Mouse (Mus musculus): Measurements from ENCODE around the gene Faap20. TPM values are rescaled to one million over a fixed set of nuclear protein-coding genes. Genes with fewer than 3 reads are reported as not detected.

Gene Faap20
- polyA plus RNA-seq, 1 experiment from 2014 or later: 66.8 TPM

DNA sequence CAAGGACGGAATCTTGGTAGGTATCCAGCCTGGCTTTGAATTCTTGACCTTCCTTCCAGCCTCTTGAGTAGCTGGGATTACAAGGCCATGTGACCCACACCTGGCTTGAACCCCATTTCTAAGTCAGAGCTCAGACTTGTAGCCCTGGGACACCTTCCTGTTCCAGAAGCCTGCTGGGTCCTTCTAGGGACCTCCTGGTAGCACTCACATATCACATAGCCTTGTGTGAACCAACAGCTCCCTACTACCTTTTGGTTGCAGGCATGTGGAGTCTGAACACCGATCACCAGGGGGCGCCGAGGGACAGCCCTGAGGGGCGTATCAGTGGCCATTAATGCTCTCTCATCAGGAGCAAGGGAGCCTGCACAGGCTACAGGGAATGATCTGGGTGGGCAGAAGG, 18.8 kb downstream of the Faap20 start:
- 14% methylated on average over 5 of the region's 5 CpGs for WGBS (ENCODE audit: insufficient replicate concordance)
- H3K4me2 ChIP-seq: no peak overlapping the region
- no peaks in the 10 kb centered on the region for H3K36me3 ChIP-seq (ENCODE audit: control insufficient read depth, insufficient read depth, low read length)
- no peak overlapping the region for H3K9ac ChIP-seq (ENCODE audit: low read depth, low read length)
- no peak overlapping the region for H3K27ac ChIP-seq (ENCODE audit: low read depth, low read length)
- no peak for ATAC-seq (replicated peaks; ENCODE audit: insufficient number of reproducible peaks, low FRiP score, low TSS enrichment)
- H3K4me1 ChIP-seq (ENCODE audit: control insufficient read depth, insufficient read depth, low read length): no peaks in the 10 kb centered on the region
- H3K27me3 ChIP-seq (ENCODE audit: control insufficient read depth, insufficient read depth, low read length): no peaks in the 10 kb centered on the region; the same call in 1 of the 2 replicates
- H3K4me3 ChIP-seq (ENCODE audit: low read depth, low read length): no peak overlapping the region
- H3K9me3 ChIP-seq (replicated peaks; ENCODE audit: control insufficient read depth, low read length): no peaks in the 10 kb centered on the region

GRCm38 (mm10) chr4:155274451-155274850, 24.8 kb downstream of the Faap20 start:
- WGBS (ENCODE audit: insufficient replicate concordance): 28% methylated on average over 5 of the region's 5 CpGs
- Histone ChIP-seq H3K9ac (ENCODE audit: low read depth, low read length) (no peak overlapping the region), H3K4me1 (ENCODE audit: control insufficient read depth, insufficient read depth, low read length) (no peaks in the 10 kb centered on the region)

DNA sequence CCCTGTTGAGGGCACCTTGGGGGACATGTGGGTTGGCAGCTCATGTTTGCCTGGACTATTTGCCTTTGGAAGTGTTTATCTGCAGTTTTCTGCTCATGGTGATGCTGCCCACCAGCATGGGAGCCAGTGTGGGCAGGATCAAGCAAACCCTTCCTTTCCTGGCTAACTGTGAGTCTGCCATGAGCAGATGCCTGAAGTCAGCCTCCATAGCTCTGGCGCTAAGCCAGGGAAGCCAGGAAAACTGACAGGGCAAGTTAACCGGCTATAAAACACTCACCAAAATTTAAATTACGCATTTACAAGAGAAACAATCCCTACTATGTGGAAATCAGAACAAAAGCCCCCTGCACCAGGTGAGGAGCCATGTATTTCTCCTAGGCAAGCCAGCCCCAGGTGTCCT, 25.2 kb downstream of the Faap20 start:
- Histone ChIP-seq H3K4me2 (no peak overlapping the region), H3K27ac (ENCODE audit: low read depth, low read length) (no peak overlapping the region), H3K9ac (ENCODE audit: low read depth, low read length) (no peak overlapping the region), H3K9me3 (replicated peaks; ENCODE audit: control insufficient read depth, low read length) (no peaks in the 10 kb centered on the region), H3K36me3 (ENCODE audit: control insufficient read depth, insufficient read depth, low read length) (no peaks in the 10 kb centered on the region), H3K4me1 (ENCODE audit: control insufficient read depth, insufficient read depth, low read length) (no peaks in the 10 kb centered on the region), H3K27me3 (ENCODE audit: control insufficient read depth, insufficient read depth, low read length) (no peaks in the 10 kb centered on the region; the same call in 1 of the 2 replicates), H3K4me3 (ENCODE audit: low read depth, low read length) (no peak overlapping the region)
- WGBS (ENCODE audit: insufficient replicate concordance): 66% methylated on average over 3 of the region's 3 CpGs
- no peak for ATAC-seq (replicated peaks; ENCODE audit: insufficient number of reproducible peaks, low FRiP score, low TSS enrichment)

More at GRCm38 (mm10) chr4:155274451-155274850, 24.8 kb downstream of the Faap20 start:
- no peaks in the 10 kb centered on the region for H3K9me3 ChIP-seq (replicated peaks; ENCODE audit: control insufficient read depth, low read length)
- no peak overlapping the region for H3K27ac ChIP-seq (ENCODE audit: low read depth, low read length)
- no peaks in the 10 kb centered on the region; the same call in 1 of the 2 replicates for H3K27me3 ChIP-seq (ENCODE audit: control insufficient read depth, insufficient read depth, low read length)
- no peak overlapping the region for H3K4me3 ChIP-seq (ENCODE audit: low read depth, low read length)
- H3K36me3 ChIP-seq (ENCODE audit: control insufficient read depth, insufficient read depth, low read length): no peaks in the 10 kb centered on the region
- no peak overlapping the region for H3K4me2 ChIP-seq
- ATAC-seq (replicated peaks; ENCODE audit: insufficient number of reproducible peaks, low FRiP score, low TSS enrichment): no peak

- H3K27me3 ChIP-seq (ENCODE audit: control insufficient read depth, insufficient read depth, low read length): no peaks in the 10 kb centered on the region
- H3K27ac ChIP-seq (ENCODE audit: low read depth, low read length): no peak overlapping the region
- no peak overlapping the region for H3K4me3 ChIP-seq (ENCODE audit: low read depth, low read length)
- no peaks in the 10 kb centered on the region for H3K36me3 ChIP-seq (ENCODE audit: control insufficient read depth, insufficient read depth, low read length)
- H3K4me2 ChIP-seq: no peak overlapping the region
- peaks cover 17% of the 10 kb centered on the region for H3K4me1 ChIP-seq (ENCODE audit: control insufficient read depth, insufficient read depth, low read length)
- H3K9ac ChIP-seq (ENCODE audit: low read depth, low read length): no peak overlapping the region
- ATAC-seq (replicated peaks; ENCODE audit: insufficient number of reproducible peaks, low FRiP score, low TSS enrichment): no peak
- 62% methylated on average over 6 of the region's 6 CpGs for WGBS (ENCODE audit: insufficient replicate concordance)
- H3K9me3 ChIP-seq (replicated peaks; ENCODE audit: control insufficient read depth, low read length): no peaks in the 10 kb centered on the region
Observed at GRCm38 (mm10) chr4:155277963-155278362, 28.4 kb downstream of the Faap20 start.

DNA sequence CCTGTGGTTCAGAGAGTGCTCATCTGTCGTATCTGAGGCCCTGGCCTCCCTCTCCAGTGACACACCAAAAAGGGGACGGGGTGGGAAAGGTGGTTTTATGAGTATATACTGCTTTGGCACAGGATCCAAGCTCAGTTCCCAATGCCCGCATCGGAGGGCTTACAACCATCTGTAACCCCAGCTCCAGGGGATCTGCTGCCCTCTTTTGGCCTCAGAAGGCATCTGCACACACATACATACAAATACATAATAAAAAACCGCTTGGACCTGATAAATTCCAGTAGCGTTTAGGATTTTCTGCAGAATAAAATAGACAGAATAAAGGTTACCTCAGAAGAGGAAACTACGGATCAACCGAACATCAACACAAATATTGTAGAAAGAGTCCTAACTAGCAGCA, 29.5 kb downstream of the Faap20 start:
- WGBS (ENCODE audit: insufficient replicate concordance): 77% methylated on average over 8 of the region's 8 CpGs
- H3K9ac ChIP-seq (ENCODE audit: low read depth, low read length): no peak overlapping the region
- H3K4me2 ChIP-seq: no peak overlapping the region
- H3K4me3 ChIP-seq (ENCODE audit: low read depth, low read length): no peak overlapping the region
- H3K27me3 ChIP-seq (ENCODE audit: control insufficient read depth, insufficient read depth, low read length): no peaks in the 10 kb centered on the region
- no peaks in the 10 kb centered on the region for H3K36me3 ChIP-seq (ENCODE audit: control insufficient read depth, insufficient read depth, low read length)
- H3K9me3 ChIP-seq (replicated peaks; ENCODE audit: control insufficient read depth, low read length): no peaks in the 10 kb centered on the region
- ATAC-seq (replicated peaks; ENCODE audit: insufficient number of reproducible peaks, low FRiP score, low TSS enrichment): no peak
- H3K4me1 ChIP-seq (ENCODE audit: control insufficient read depth, insufficient read depth, low read length): peaks cover 20% of the 10 kb centered on the region
- peak overlapping the region; percentile 25 for H3K27ac ChIP-seq (ENCODE audit: low read depth, low read length)

- H3K27me3 ChIP-seq (ENCODE audit: control insufficient read depth, insufficient read depth, low read length): no peaks in the 10 kb centered on the region
- WGBS (ENCODE audit: insufficient replicate concordance): 57% methylated on average over 16 of the region's 16 CpGs
- no peak overlapping the region for H3K9ac ChIP-seq (ENCODE audit: low read depth, low read length)
- H3K4me2 ChIP-seq: no peak overlapping the region
- no peaks in the 10 kb centered on the region for H3K9me3 ChIP-seq (replicated peaks; ENCODE audit: control insufficient read depth, low read length)
- H3K27ac ChIP-seq (ENCODE audit: low read depth, low read length): 0 out of 2 replicates have a peak overlapping the region, but pooled peaks have one; percentile 13
- H3K36me3 ChIP-seq (ENCODE audit: control insufficient read depth, insufficient read depth, low read length): no peaks in the 10 kb centered on the region
- H3K4me3 ChIP-seq (ENCODE audit: low read depth, low read length): no peak overlapping the region
- 0 out of 2 replicates have a peak, but pooled peaks have one; percentile 27 for ATAC-seq (replicated peaks; ENCODE audit: insufficient number of reproducible peaks, low FRiP score, low TSS enrichment)
- peaks cover 20% of the 10 kb centered on the region for H3K4me1 ChIP-seq (ENCODE audit: control insufficient read depth, insufficient read depth, low read length)
Observed at GRCm38 (mm10) chr4:155279926-155280767, 30.5 kb downstream of the Faap20 start.

DNA sequence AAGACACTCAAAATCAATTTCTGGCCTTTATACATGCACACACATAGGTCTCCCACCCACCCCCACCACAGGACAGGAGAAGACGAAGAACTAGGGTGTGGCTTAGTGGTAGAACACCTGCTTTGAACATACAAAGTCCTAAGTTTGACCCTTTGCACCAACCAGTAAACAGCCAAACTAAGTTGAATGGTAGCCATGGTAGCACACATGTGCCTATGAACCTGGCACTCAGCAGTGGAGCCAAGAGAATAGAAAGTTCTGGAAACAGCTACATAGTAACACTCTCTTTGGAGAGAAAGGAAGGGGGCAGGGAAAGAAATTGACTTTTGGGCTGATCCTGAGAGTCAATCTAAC, 31.1 kb downstream of the Faap20 start:
- Histone ChIP-seq H3K27ac (ENCODE audit: low read depth, low read length) (no peak overlapping the region), H3K27me3 (ENCODE audit: control insufficient read depth, insufficient read depth, low read length) (no peaks in the 10 kb centered on the region), H3K36me3 (ENCODE audit: control insufficient read depth, insufficient read depth, low read length) (no peaks in the 10 kb centered on the region), H3K9ac (ENCODE audit: low read depth, low read length) (no peak overlapping the region), H3K4me3 (ENCODE audit: low read depth, low read length) (no peak overlapping the region), H3K4me2 (no peak overlapping the region), H3K9me3 (replicated peaks; ENCODE audit: control insufficient read depth, low read length) (no peaks in the 10 kb centered on the region), H3K4me1 (ENCODE audit: control insufficient read depth, insufficient read depth, low read length) (peaks cover 20% of the 10 kb centered on the region)
- ATAC-seq (replicated peaks; ENCODE audit: insufficient number of reproducible peaks, low FRiP score, low TSS enrichment): no peak
- 86% methylated on average over 1 of the region's 1 CpGs for WGBS (ENCODE audit: insufficient replicate concordance)

DNA sequence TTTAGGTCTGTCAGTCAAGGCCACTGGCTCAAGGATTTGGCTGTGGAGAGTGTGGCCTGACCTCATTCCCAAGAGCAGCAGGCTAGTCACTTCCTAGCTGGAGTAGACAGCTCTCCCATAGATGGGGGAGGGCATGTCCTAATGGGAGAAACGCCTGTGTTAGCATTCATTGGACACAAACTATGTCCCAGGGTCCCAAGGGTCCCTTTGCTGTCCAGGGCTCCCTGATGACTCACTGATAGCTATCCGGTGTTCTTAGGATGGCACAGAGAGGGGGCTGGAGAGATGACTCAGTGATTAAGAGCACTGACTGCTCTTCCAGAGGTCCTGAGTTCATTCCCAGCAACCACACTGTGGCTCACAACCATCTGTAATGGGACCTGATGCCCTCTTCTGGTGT, 31.6 kb downstream of the Faap20 start:
- H3K4me1 ChIP-seq (ENCODE audit: control insufficient read depth, insufficient read depth, low read length): peaks cover 20% of the 10 kb centered on the region
- WGBS (ENCODE audit: insufficient replicate concordance): 62% methylated on average over 2 of the region's 2 CpGs

GRCm38 (mm10) chr4:155281652-155282051, 32.0 kb downstream of the Faap20 start:
- 75% methylated on average over 8 of the region's 8 CpGs for WGBS (ENCODE audit: insufficient replicate concordance)
- no peaks in the 10 kb centered on the region for H3K36me3 ChIP-seq (ENCODE audit: control insufficient read depth, insufficient read depth, low read length)
- ATAC-seq (replicated peaks; ENCODE audit: insufficient number of reproducible peaks, low FRiP score, low TSS enrichment): no peak
- no peak overlapping the region for H3K9ac ChIP-seq (ENCODE audit: low read depth, low read length)
- no peak overlapping the region for H3K4me3 ChIP-seq (ENCODE audit: low read depth, low read length)
- no peaks in the 10 kb centered on the region for H3K27me3 ChIP-seq (ENCODE audit: control insufficient read depth, insufficient read depth, low read length)
- no peak overlapping the region for H3K27ac ChIP-seq (ENCODE audit: low read depth, low read length)
- peaks cover 20% of the 10 kb centered on the region for H3K4me1 ChIP-seq (ENCODE audit: control insufficient read depth, insufficient read depth, low read length)
- H3K4me2 ChIP-seq: no peak overlapping the region
- no peaks in the 10 kb centered on the region for H3K9me3 ChIP-seq (replicated peaks; ENCODE audit: control insufficient read depth, low read length)

More for the DNA sequence above, 31.6 kb downstream of the Faap20 start:
- no peak for ATAC-seq (replicated peaks; ENCODE audit: insufficient number of reproducible peaks, low FRiP score, low TSS enrichment)
- Histone ChIP-seq H3K9ac (ENCODE audit: low read depth, low read length) (no peak overlapping the region), H3K9me3 (replicated peaks; ENCODE audit: control insufficient read depth, low read length) (no peaks in the 10 kb centered on the region), H3K36me3 (ENCODE audit: control insufficient read depth, insufficient read depth, low read length) (no peaks in the 10 kb centered on the region), H3K27me3 (ENCODE audit: control insufficient read depth, insufficient read depth, low read length) (no peaks in the 10 kb centered on the region), H3K4me2 (no peak overlapping the region), H3K4me3 (ENCODE audit: low read depth, low read length) (no peak overlapping the region), H3K27ac (ENCODE audit: low read depth, low read length) (no peak overlapping the region)
